Mouse (Mus musculus) megakaryocyte, embryonic 14.5 days (primary cell): ENCODE measurements around the gene Zzz3.

ENCODE experiments used
- FLI1 ChIP-seq: IDR thresholded peaks from 2 replicates; pipeline ENCODE4 v1.6.1; 2012; ENCODE audit warnings: low read length, inconsistent platforms, mixed read lengths
- GATA1 ChIP-seq: IDR thresholded peaks from 3 replicates; pipeline ENCODE4 v1.6.1; 2012; ENCODE audit warnings: mixed read lengths, low read length, inconsistent platforms, borderline replicate concordance

DNA sequence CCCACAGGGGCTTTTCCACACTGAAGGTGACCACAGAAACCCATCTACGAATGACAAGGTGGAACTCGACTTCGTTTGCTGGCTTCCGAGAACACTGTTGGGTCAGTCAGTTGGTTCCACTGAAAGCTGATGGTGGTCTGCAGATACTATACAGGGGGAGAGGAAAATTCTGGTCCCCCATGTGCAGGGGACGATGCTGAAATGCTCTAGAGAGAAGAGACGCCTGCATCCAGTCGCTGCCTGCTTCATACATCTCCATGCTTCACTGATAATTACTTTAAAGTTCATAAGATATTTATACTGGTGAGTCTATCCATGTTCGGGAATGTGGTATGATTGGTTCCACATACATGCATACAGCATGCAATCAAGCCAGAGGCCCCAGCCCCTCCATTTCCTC, 86.9 kb downstream of the Zzz3 start:
- no peak for TF ChIP-seq GATA1
- TF ChIP-seq FLI1, result no peak
